Mouse (Mus musculus): ENCODE measurements around the gene Ubxn6. TPM values are rescaled to one million over a fixed set of nuclear protein-coding genes. Genes with fewer than 3 reads are reported as not detected.
"Not testable (repeated sequence)": the region's sequence is repeated elsewhere in the genome, so short reads cannot be mapped to it uniquely, and the experiment has no call there.

The Ubxn6 gene
- polyA plus RNA-seq, 1 experiment from 2014 or later = 31.3 TPM

DNA sequence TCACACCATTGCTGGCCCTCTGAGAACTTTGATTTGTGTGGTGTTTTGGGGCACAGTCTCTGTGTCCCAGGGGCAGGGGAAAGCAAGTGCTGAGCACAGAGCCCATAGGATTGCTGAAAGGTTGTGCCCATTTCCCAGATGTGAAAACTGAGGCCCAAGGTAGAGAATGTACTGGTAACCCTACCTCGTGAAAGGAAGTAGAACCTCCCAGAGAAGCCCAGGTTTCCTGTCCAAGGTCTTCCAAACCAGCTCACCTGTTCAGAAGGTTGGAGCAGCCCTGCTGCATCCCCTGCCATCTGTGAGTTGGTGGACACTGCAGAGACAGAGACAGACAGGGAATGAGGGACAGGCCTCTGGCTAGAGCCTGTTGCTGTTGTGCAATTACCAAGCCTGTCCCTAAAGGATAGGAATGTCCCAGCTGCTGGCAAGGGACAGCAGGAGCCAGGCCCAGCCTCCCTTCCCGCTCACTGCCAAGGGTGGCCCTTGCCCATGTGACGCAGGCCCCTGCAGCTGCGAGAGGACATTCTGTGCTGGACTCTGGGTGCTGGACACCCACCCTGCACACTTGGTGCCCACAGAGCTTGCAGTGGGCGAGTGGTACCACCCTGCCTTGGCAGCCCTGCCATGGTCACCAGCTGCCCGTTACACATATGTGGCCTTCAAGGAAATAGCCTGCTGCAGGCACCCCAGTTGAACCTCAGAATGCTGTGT, 33.7 kb upstream of the Ubxn6 start:
- Histone ChIP-seq H3K4me3 (ENCODE audit: low read depth, low read length) (no peak overlapping the region), H3K4me2 (no peak overlapping the region), H3K4me1 (ENCODE audit: insufficient read depth) (no peaks in the 10 kb centered on the region), H3K27me3 (ENCODE audit: insufficient read depth, low read length) (no peaks in the 10 kb centered on the region), H3K27ac (ENCODE audit: low read depth) (no peak overlapping the region), H3K9me3 (ENCODE audit: low read depth, low read length) (no peaks in the 10 kb centered on the region), H3K36me3 (ENCODE audit: insufficient read depth) (peaks cover 5% of the 10 kb centered on the region; the same call in 1 of the 2 replicates), H3K9ac (no peak overlapping the region)
- no peak for DNase-seq
- WGBS = 77% methylated on average over 6 of the region's 6 CpGs
- no peak for ATAC-seq (ENCODE audit: insufficient read depth)
- TF ChIP-seq CTCF (IDR thresholded peaks at IDR 0.05; ENCODE audit: low read depth) = no peak

DNA sequence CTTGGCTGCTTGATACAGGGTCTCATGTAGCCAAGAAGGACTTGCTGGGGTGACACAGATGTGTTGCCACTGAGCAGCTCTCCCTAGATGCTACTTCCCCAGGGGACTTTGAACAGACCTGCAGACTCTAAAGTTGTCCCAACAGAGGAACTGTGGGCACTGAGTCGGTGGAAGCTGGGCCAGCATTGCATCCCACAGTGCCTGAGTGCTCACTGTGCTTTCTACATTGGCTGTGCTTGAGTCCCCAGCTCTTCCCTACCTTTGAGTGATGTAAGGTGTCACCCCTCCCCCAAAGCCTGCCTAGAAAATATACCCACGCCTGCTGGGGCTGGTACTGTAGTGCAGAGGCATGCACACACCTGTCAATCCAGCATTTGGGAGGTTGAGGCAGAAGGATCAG, 32.9 kb upstream of the Ubxn6 start:
- H3K9me3 ChIP-seq (ENCODE audit: low read depth, low read length) = no peaks in the 10 kb centered on the region
- peaks cover 12% of the 10 kb centered on the region; the same call in 1 of the 2 replicates for H3K36me3 ChIP-seq (ENCODE audit: insufficient read depth)
- H3K9ac ChIP-seq = no peak overlapping the region
- H3K4me1 ChIP-seq (ENCODE audit: insufficient read depth) = no peaks in the 10 kb centered on the region
- DNase-seq (no peak), ATAC-seq (ENCODE audit: insufficient read depth) (no peak)
- no peak for TF ChIP-seq CTCF (IDR thresholded peaks at IDR 0.05; ENCODE audit: low read depth)
- no peak overlapping the region for H3K4me3 ChIP-seq (ENCODE audit: low read depth, low read length)
- H3K27ac ChIP-seq (ENCODE audit: low read depth) = no peak overlapping the region
- no peak overlapping the region for H3K4me2 ChIP-seq
- no peaks in the 10 kb centered on the region for H3K27me3 ChIP-seq (ENCODE audit: insufficient read depth, low read length)
- 69% methylated on average over 2 of the region's 2 CpGs for WGBS

DNA sequence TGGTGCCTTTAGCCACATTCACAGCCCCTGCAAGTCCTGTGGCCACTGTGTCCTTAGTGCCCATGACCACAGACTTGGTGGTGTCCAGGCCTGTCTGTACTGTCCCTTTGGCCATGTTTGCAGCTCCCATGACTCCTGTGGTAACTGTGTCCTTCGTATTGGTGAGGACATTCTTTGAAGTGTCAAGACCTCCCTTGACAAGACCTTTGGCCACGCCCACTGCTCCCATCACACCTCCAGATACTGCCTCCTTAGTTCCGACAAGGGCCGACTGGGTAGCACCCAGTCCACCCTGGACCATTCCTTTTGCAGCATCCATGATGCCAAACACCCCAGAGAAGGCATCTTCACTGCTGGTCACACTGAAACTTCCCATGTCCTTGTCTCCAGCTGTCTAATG, 32.2 kb upstream of the Ubxn6 start:
- Histone ChIP-seq H3K27me3 (ENCODE audit: insufficient read depth, low read length) (no peaks in the 10 kb centered on the region), H3K4me1 (ENCODE audit: insufficient read depth) (no peaks in the 10 kb centered on the region), H3K4me3 (ENCODE audit: low read depth, low read length) (no peak overlapping the region), H3K4me2 (no peak overlapping the region), H3K9me3 (ENCODE audit: low read depth, low read length) (no peaks in the 10 kb centered on the region), H3K36me3 (ENCODE audit: insufficient read depth) (peaks cover 19% of the 10 kb centered on the region), H3K9ac (no peak overlapping the region), H3K27ac (ENCODE audit: low read depth) (no peak overlapping the region)
- ATAC-seq (ENCODE audit: insufficient read depth) (no peak), DNase-seq (no peak)
- WGBS = 71% methylated on average over 4 of the region's 4 CpGs
- TF ChIP-seq CTCF (IDR thresholded peaks at IDR 0.05; ENCODE audit: low read depth) = no peak

DNA sequence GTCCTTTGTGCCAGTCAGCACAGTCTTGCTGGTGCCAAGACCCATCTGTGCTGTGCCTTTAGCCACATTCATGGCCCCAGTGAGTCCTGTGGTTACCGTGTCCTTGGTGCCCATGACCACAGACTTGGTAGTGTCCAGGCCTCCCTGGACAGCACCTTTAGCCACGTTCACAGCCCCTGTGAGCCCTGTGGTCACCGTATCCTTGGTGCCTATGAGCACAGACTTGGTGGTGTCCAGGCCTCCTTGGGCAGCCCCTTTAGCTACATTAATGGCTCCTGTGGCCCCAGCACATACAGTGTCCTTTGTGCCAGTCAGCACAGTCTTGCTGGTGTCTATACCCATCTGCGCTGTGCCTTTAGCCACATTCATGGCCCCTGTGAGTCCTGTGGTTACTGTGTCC, 31.6 kb upstream of the Ubxn6 start:
- H3K27ac ChIP-seq (ENCODE audit: low read depth); H3K4me1 ChIP-seq (ENCODE audit: insufficient read depth); H3K9me3 ChIP-seq (ENCODE audit: low read depth, low read length); H3K27me3 ChIP-seq (ENCODE audit: insufficient read depth, low read length); ATAC-seq (ENCODE audit: insufficient read depth); H3K9ac ChIP-seq; DNase-seq; H3K4me3 ChIP-seq (ENCODE audit: low read depth, low read length); H3K4me2 ChIP-seq: not testable (repeated sequence)
- peaks cover 24% of the 10 kb centered on the region for H3K36me3 ChIP-seq (ENCODE audit: insufficient read depth)
- WGBS = 90% methylated on average over 4 of the region's 4 CpGs

DNA sequence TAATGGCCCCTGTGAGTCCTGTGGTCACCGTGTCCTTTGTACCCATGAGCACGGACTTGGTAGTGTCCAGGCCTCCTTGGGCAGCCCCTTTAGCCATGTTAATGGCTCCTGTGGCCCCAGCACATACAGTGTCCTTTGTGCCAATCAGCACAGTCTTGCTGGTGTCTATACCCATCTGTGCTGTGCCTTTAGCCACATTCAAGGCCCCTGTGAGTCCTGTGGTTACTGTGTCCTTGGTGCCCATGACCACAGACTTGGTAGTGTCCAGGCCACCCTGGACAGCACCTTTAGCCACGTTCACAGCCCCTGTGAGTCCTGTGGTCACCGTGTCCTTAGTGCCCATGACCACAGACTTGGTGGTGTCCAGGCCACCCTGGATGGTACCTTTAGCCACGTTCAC, 30.0 kb upstream of the Ubxn6 start:
- H3K27ac ChIP-seq (ENCODE audit: low read depth); DNase-seq; H3K4me1 ChIP-seq (ENCODE audit: insufficient read depth); H3K9me3 ChIP-seq (ENCODE audit: low read depth, low read length); H3K4me3 ChIP-seq (ENCODE audit: low read depth, low read length); H3K9ac ChIP-seq; H3K27me3 ChIP-seq (ENCODE audit: insufficient read depth, low read length); ATAC-seq (ENCODE audit: insufficient read depth); H3K4me2 ChIP-seq: not testable (repeated sequence)
- WGBS = 88% methylated on average over 2 of the region's 5 CpGs
- peaks cover 40% of the 10 kb centered on the region for H3K36me3 ChIP-seq (ENCODE audit: insufficient read depth)

DNA sequence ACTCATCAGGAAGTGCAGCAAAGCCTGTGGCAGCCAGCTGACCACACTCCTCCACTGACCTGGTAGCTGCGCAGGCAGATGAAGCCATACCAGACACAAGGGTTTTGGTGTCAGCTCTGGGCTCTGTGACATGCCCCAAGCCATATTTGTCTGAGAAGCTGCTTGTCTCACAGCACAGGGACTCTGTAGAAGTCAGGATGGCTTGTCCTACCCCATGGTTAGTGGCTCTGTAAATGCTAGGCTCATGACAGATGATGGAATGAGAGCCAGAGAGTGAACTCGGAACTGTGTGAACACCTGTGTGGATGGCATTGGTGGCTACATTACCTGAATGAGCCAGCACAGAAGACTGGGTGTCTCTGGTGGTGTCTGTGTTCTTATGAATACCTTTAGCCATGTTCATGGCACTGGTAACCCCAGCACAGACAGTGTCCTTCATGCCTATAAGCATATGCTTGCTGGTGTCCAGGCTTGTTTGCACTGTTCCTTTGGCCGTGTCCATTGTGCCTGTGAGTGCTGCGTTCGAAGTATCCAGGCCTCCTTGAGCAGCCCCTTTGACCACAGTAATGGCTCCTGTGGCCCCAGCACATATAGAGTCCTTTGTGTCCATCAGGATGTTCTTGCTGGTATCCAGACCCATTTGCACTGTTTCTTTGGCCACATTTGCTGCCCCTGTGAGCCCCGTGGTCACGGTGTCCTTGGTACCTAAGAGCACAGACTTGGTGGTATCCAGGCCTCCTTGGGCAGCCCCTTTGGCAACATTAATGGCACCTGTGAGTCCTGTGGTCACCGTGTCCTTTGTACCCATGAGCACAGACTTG, 28.8 kb upstream of the Ubxn6 start:
- 92% methylated on average over 8 of the region's 8 CpGs for WGBS
- Histone ChIP-seq H3K4me2 (no peak overlapping the region), H3K9ac (no peak overlapping the region), H3K4me1 (ENCODE audit: insufficient read depth) (no peaks in the 10 kb centered on the region), H3K27ac (ENCODE audit: low read depth) (no peak overlapping the region), H3K27me3 (ENCODE audit: insufficient read depth, low read length) (no peaks in the 10 kb centered on the region), H3K36me3 (ENCODE audit: insufficient read depth) (peaks cover 51% of the 10 kb centered on the region), H3K9me3 (ENCODE audit: low read depth, low read length) (no peaks in the 10 kb centered on the region), H3K4me3 (ENCODE audit: low read depth, low read length) (no peak overlapping the region)
- no peak for DNase-seq
- ATAC-seq (ENCODE audit: insufficient read depth) = no peak
- no peak for TF ChIP-seq CTCF (IDR thresholded peaks at IDR 0.05; ENCODE audit: low read depth)

DNA sequence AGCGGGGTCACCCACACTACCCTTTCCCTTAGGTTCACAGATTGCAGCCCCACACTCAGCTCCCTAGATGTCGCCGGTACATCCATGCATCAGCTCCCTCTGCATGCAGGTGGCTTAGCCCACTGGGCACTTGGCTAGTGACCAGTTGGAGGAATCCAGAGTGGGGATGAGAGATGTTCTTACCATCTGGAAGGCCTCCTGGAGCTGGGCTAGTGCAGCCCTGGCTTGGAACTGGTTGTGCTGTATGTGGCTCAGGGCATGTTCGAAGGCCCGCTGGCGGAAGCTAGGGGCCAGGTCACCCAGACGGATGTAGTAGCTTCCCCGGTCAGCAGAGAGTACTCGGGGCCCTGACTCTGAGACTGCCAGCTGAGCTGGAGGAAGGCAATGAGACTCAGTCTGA, 28.1 kb upstream of the Ubxn6 start:
- Histone ChIP-seq H3K4me1 (ENCODE audit: insufficient read depth) (no peaks in the 10 kb centered on the region), H3K9me3 (ENCODE audit: low read depth, low read length) (no peaks in the 10 kb centered on the region), H3K27ac (ENCODE audit: low read depth) (no peak overlapping the region), H3K4me3 (ENCODE audit: low read depth, low read length) (no peak overlapping the region), H3K4me2 (no peak overlapping the region), H3K36me3 (ENCODE audit: insufficient read depth) (peaks cover 58% of the 10 kb centered on the region), H3K9ac (no peak overlapping the region), H3K27me3 (ENCODE audit: insufficient read depth, low read length) (no peaks in the 10 kb centered on the region)
- WGBS = 93% methylated on average over 9 of the region's 9 CpGs
- no peak for TF ChIP-seq CTCF (IDR thresholded peaks at IDR 0.05; ENCODE audit: low read depth)
- ATAC-seq (ENCODE audit: insufficient read depth) (no peak), DNase-seq (no peak)
